Comparison of ENCODE assay signal across 31 mouse cellular contexts in genomic region chrX:56312813-56313212, GRCm38 (mm10).
"Had no signal": no experiment of that assay in that cellular context is flagged by ENCODE, and none has a peak within 500 bp of the region (broad histone marks: within the 10 kb centered on the region; RNA-seq: fewer than 3 reads in every experiment).

No protein-coding gene starts in this region.

- H3K4me2 ChIP-seq: heart, embryonic 11.5 days; heart, embryonic 12.5 days; heart, embryonic 13.5 days; heart, embryonic 15.5 days; hindbrain, embryonic 12.5 days; hindbrain, embryonic 13.5 days; hindbrain, embryonic 14.5 days; hindbrain, embryonic 15.5 days had no signal

- H3K4me3 ChIP-seq: heart, embryonic 10.5 days; heart, embryonic 12.5 days; heart, embryonic 13.5 days; heart, embryonic 15.5 days; hindbrain, embryonic 10.5 days; hindbrain, embryonic 12.5 days; hindbrain, embryonic 13.5 days; hindbrain, embryonic 15.5 days; left cerebral cortex, adult 2 months had no signal

- H3K27me3 ChIP-seq: heart, embryonic 12.5 days; heart, embryonic 13.5 days; heart, embryonic 15.5 days; hindbrain, embryonic 12.5 days; hindbrain, embryonic 13.5 days; hindbrain, embryonic 15.5 days had no signal

- H3K9ac ChIP-seq: heart, embryonic 12.5 days; heart, embryonic 13.5 days; heart, embryonic 15.5 days; hindbrain, embryonic 12.5 days; hindbrain, embryonic 13.5 days; hindbrain, embryonic 14.5 days; hindbrain, embryonic 15.5 days had no signal

- H3K36me3 ChIP-seq: heart, embryonic 10.5 days; heart, embryonic 12.5 days; heart, embryonic 13.5 days; heart, embryonic 15.5 days; hindbrain, embryonic 10.5 days; hindbrain, embryonic 12.5 days; hindbrain, embryonic 13.5 days; hindbrain, embryonic 15.5 days had no signal

- H3K27ac ChIP-seq: heart, embryonic 10.5 days; heart, embryonic 13.5 days; heart, embryonic 15.5 days; hindbrain, embryonic 10.5 days; hindbrain, embryonic 12.5 days; hindbrain, embryonic 13.5 days; hindbrain, embryonic 14.5 days; hindbrain, embryonic 15.5 days; hindbrain, postnatal 0 days; kidney, postnatal 0 days; left cerebral cortex, adult 2 months had no signal

- DNase-seq: heart, adult 18-20 months; heart, postnatal 10 days; heart, postnatal 14 days; heart, postnatal 36 days; heart, postnatal 4 days; kidney, adult 11 months; kidney, adult 18-20 months; kidney, adult 2 months; kidney, adult 8-10 months; kidney, adult 9 months; kidney, postnatal 10 days; kidney, postnatal 14 days; kidney, postnatal 25 days; kidney, postnatal 36 days; kidney, postnatal 4 days; layer of hippocampus, adult 9-11 months; layer of hippocampus, postnatal 36 days had no signal

- H3K4me1 ChIP-seq: heart, embryonic 10.5 days; heart, embryonic 12.5 days; heart, embryonic 13.5 days; heart, embryonic 15.5 days; hindbrain, embryonic 10.5 days; hindbrain, embryonic 12.5 days; hindbrain, embryonic 13.5 days; hindbrain, embryonic 15.5 days had no signal

- ATAC-seq: hindbrain, postnatal 0 days; inflammation-experienced regulatory T-cells, adult 6 months had no signal

- H3K9me3 ChIP-seq: heart, embryonic 10.5 days; heart, embryonic 12.5 days; heart, embryonic 13.5 days; heart, embryonic 15.5 days; hindbrain, embryonic 10.5 days; hindbrain, embryonic 12.5 days; hindbrain, embryonic 13.5 days; hindbrain, embryonic 15.5 days had no signal
